Mouse (Mus musculus): ENCODE measurements around the gene Scrt2.

Gene Scrt2

DNA sequence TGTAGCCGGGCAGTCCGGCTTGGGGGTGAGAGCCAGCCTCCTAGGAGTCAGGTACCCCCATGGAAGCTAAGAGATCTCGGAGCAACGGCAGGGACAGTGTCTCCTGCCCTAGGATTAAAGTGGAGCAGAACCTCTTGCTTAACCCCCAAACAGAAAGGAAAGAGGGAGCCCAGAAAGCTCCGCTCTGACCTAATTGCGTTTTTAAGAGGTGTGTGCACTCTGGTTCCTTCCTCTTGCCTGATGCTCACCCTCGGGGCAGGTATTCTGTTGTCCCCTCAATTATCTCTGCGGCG, 62.8 kb downstream of the Scrt2 start:
- WGBS, result 45% methylated on average over 9 of the region's 9 CpGs

DNA sequence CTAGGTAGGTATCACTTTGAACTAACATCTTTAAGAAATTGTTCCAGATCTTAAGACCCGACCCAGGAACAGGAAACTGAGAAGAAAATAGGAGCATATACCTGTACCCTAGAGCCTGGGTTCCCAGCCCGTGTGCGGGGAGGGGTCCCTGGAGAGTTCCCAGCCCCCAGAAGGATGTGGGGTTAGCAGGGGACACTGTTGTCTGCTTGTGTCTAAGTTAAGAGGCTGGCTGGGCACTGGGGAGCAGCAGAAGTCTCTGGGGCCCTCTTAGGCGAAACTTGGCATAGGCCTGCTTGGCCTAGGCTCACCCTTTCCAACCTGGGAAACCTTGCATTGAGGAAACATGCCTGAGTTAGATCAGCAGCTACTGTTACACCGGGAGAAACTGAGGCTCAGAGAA, 63.2 kb downstream of the Scrt2 start:
- WGBS, result 91% methylated on average over 5 of the region's 5 CpGs
